Mouse (Mus musculus): ENCODE results near the gene Pld1.

DNA sequence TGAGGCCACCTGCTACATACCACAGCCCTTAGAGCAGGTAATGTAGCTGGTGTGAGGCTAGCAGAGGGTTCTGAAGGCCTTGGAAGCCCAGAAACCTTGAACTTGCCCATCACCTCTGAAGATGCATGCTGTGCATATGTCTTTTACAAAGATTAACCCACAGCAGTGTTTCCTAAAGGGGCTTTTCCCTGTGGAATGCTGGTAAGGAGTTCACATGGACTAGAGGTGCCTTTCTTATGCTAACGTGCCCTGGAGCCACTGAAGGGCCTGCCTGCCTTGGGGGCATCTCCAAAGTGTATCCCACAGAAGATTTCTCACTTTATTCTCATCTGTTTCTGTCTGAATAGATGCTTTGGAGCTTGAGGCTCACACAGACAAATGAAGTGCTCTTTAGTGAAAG, 152.8 kb downstream of the Pld1 start:
- TF ChIP-seq TAL1 (IDR thresholded peaks at IDR 0.05; ENCODE audit: low read length), result no peak
- TF ChIP-seq GATA1 (IDR thresholded peaks at IDR 0.05; ENCODE audit: low read length), result no peak
